Mouse (Mus musculus): ENCODE measurements around the gene Tcf7l2.

Tcf7l2 gene

GRCm38 (mm10) chr19:55916211-55916610, 174.6 kb downstream of the Tcf7l2 start:
- no peak for DNase-seq

DNA sequence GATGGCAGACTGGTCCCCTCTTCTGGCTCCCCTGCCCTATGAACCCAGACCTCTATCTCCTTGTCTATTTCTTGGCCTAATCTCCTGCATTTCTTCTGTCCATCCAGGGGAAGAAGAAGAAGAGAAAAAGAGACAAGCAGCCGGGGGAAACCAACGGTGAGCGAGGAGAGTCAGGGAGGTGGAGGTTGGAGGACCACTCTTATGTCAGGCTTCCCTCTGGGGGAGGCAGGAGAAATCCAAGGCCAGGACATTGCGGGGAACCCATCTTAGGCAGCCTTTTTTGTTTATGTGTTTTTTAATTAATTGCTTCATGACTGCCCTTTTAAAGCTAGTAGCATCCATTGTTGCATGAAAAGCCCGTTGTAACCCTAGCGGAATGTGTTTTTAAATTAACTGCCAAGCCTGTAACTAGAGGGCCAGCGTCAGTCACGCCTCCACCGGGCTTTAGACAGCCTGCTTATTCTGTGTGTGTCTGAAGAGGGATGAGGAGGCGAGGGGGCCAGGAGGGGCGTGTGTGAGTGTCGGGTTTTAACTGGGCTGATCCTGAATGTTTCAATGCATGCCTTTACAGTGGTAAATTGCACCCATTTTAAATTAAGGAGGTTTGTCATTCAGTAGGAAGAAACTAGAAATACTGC, 182.3 kb downstream of the Tcf7l2 start:
- no peak for DNase-seq

GRCm38 (mm10) chr19:55924800-55925199, 183.2 kb downstream of the Tcf7l2 start:
- DNase-seq, result no peak

DNA sequence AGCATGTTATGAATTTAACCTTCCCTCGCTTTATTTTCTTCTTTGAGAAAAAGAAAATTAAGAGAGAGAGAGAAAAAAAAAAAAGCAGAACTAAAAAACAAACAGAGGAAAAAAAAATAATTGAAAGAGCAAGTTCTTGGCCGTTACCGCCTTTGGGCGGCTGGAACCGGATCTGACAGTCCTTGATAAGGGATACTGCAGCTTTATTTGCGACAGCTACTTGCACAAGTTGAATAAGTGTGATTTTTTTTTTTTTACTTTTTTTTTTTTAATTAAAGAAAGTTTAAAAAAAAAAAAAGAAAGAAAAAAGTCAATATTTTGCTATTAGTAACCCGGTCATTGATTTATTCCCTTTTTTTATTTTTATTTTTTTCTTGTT, 183.8 kb downstream of the Tcf7l2 start:
- DNase-seq, result no peak

GRCm38 (mm10) chr19:55925804-55926521, 184.3 kb downstream of the Tcf7l2 start:
- DNase-seq, result no peak

DNA sequence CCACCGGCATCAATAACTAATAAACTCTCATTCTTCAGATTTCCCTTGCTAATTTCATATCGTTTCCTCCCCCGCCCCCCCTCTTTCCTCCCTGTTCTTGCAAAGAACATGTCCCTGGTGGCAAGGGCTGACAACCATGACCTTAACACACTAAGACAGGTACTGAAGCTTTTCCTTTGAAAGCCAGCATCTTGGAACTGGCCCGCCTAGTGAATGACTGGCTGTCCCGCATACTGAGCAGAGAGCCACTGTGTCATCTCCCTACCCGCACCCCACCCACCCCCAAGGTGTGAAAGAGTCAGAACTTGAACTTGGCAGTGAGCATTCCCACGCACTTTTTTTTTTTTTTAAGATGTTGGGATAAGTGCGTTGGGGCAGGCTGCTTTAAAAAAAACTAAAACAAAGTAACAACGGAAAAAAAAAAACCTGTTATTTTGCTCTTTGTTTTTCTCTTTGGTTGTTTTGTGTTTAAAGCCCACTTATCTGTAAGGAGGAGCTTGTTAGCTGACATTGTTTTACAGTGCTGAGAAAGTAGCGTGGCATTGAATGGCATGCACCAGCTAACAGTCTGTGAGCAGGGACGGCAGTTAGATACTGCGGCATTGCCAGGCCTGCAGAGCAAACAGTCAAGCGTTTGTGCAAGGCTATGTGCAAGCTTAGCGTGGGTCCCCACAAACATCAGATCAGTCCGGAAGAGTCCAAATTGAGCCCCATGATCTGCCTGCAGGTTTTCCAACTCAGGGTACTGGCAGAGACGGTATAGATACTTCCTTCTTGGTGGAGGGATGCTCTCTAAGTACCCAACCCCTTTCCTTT, 185.4 kb downstream of the Tcf7l2 start:
- DNase-seq, result no peak

DNA sequence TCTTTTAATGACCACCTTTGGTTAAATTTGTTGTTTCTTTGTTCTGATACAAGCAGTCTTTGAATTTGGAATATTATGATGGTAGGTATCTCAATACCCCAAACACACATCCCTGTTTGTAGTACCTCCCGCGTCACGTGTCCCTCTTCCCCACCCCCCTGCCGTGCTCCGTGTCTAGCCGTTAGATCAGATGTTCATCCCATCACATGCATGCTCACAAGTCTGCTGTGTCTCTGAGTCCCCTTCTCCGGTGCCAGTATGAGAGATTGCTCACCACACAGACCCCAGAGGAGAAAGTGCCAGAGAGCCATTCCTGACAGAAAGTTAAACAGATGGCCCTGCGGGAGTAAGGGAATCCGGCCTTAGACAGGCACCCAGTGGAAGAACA, 186.0 kb downstream of the Tcf7l2 start:
- DNase-seq, result no peak

GRCm38 (mm10) chr19:55928674-55929073, 187.1 kb downstream of the Tcf7l2 start:
- DNase-seq, result no peak

DNA sequence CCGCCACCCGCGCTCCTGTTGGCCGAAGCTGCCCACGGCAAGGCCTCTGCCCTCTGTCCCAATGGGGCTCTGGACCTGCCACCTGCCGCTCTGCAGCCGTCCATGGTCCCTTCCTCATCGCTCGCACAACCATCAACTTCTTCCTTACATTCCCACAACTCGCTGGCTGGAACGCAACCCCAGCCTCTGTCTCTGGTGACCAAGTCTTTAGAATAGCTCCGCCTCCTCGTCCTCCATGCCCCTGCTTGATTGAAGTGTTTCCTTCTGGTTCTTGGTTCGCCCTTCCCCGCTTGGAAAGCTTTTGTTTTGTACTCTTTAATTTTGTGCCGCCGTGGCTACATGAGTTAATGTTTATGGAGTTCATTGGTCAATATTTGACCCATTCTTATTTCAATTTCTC, 190.0 kb downstream of the Tcf7l2 start:
- no peak for DNase-seq

GRCm38 (mm10) chr19:55933947-55934729, 192.5 kb downstream of the Tcf7l2 start:
- DNase-seq, result no peak

- DNase-seq, result no peak
Measured at GRCm38 (mm10) chr19:55934730-55935003, 193.0 kb downstream of the Tcf7l2 start.

DNA sequence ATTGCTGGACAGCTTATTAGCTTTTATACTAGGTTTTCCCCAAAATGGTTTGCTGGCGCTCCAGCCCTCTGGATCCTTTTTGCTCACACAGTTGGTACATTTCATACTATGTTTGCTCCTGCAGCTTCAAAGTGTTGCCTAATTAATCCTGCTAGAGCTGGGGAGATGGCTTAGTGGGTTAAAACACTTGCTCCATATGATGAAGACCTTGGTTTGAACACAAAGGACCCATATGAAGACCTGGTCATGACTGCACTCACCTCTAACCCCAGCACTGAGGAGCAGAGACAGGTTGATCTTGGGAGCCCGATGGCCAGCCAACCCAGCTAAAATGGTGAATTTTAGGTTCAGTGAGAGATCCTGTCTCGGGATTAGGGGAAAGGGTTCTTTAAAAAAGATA, 195.4 kb downstream of the Tcf7l2 start:
- no peak for DNase-seq

DNA sequence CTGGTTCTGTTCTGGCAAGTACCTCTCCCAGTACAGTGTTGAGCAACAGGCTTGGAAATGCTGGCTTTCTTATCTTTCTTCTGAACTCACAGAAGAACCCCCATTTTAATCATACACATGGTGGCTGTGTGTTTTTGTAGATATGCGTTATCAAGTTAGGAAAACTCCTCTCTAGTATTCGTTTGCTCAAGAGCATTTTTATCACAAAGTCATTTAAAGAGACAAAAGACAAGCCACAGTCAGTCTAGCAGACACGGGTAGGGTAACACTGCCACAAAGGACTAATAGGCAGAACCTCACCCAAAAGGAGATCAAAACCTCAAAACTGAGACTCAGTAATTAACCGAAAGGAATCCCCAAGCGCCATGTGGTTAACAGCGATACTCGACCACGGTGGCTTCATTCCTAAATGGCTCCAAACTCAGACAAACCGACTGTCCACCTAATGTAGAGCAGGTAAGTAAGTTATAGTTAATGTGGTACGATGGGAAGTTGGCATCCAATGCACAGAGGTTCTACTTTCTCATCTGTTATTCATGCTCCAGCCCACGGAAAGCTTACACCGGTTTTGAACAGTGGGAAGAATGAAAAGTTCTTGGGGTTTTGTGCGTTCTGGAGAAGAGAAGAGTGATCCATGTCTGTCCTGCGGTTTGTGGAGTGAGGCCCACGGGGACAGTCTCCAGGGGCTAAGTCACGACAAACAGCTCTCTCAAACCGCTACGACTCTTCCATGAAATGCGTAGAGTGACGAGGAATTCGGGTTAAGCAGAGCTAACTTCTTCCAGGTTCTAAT, 196.8 kb downstream of the Tcf7l2 start:
- DNase-seq, result no peak

DNA sequence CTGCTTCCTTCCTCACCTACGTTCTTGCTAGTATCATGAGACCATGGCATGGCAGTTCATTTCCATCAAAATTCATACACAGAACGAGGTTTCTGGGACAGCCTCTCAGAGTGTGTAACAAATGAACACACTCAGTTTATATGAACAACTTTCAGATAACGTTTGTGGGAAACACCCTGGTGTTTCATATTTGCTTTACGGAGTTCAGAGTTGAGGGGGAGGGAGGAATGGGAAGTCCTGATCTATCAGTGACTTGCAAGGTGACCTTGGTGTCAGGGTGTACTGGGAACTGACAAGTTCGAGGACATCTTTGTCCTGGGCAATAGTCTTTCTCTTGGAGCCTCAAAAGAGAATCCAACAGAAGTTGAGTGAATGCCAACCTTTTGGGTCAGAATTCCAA, 197.5 kb downstream of the Tcf7l2 start:
- no peak for DNase-seq

- no peak for DNase-seq
Measured at GRCm38 (mm10) chr19:55939719-55940118, 198.1 kb downstream of the Tcf7l2 start.

GRCm38 (mm10) chr19:55940538-55941252, 199.1 kb downstream of the Tcf7l2 start:
- DNase-seq, result no peak

- DNase-seq, result no peak
Measured at GRCm38 (mm10) chr19:55941253-55942125, 199.9 kb downstream of the Tcf7l2 start.

DNA sequence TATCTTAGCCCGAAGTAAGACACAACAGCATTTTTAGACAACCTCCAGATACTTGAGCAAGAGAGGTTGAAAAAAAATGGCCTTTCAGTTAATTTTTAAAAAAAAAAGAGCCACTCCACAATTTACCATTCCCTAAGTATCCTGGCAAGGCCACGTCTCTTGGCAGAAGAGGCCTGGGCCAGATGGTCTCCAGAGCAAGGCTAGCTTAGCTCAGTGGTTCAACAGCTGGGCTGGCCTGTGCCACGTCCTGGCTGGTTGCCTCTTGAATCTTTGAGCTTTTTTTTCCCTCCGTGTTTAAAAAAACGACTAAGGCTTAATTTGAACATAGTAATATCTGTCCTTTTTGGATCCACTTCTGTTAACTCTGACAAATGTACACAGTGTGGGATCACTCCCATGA, 209.8 kb downstream of the Tcf7l2 start:
- no peak for DNase-seq

DNA sequence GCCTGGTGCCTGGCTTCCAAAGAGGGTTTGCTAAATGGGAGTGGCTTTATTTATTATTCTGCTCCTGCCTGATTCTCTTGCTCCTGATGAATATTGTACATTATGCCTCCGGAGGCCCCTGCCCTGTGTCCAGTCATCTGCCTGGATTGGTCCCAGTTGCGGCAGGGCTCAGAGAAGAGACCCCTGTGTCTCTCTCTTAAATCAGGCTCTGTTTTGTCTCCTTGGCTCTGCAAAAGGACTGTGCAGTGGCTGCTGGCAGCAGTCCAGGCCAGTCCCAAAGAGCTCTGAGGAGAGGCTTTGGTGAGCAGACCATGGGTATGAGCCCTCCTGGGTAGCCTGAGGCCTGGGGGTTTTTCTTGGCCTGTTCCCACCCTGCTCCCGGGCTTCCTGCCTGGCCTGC, 211.6 kb downstream of the Tcf7l2 start:
- DNase-seq, result no peak

DNA sequence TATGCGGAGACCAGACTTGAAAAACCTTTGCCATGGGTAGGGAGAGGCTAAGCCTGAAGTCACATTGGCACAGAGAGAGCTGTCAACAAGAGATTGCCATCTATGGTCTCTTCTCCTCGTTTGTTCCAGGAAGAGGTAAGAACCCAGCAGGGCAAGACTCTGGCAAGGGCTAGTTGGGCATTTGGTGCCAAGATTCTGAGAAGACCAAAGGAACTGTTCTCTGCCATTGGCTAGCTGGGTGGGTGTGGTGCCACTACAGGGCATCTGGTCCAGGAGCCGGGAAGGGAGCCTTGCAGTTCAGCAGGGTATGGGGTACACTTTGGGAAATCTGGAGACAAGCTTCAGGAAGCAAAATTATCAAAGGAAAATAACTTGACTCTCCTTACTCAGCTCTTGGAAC, 213.5 kb downstream of the Tcf7l2 start:
- no peak for DNase-seq

- DNase-seq, result no peak
Measured at GRCm38 (mm10) chr19:55956745-55957144, 215.1 kb downstream of the Tcf7l2 start.

Data from thymus, adult 18-20 months (tissue).